Mouse (Mus musculus): Measurements from ENCODE around the gene Itga1. TPM values are rescaled to one million over a fixed set of nuclear protein-coding genes. Genes with fewer than 3 reads are reported as not detected.

Itga1 gene
- polyA plus RNA-seq, 1 experiment from 2014 or later, result 59.2 TPM

DNA sequence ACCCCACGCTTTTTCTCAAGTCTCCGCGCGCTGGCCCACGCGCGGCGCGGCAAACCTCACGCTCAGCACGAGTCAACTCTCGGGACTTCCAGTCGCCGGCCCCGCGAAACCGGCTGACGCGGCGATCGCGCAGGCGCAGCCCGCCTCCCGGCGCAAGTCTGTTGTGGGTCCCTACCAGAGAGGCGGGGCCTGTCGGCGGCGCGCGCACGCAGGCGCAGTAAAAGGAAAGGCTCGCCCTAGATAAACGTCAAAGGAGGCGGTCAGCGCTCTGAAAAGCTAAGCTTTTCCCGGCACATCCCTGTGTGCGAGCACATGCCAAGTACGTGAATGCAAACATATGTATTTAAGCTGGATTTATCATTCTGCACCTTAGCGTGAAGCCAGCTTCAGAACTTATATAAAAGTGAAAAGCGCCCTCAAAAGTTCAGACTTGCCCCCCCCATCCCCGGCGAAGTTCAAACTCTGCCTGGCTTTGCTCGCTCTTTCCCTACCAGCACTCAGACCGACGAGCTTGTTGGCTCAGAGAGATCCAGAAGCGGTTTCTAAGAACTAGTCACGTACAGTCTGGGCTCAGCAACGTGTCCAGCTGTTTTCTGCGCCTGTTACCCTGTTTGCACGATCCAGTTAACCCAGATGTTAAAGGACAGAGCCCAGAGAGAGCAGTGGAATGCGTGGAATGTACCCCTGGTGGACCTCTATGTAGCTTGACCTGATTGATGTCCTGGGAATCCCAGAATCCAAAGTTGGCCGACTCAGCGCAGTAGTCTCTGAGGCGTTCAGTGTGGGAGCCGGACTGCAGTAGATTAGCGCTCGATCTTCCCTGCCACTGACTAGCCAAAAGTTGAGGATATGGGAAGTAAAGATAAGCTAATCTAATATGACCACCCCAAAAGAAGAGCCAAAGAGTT, 11.4 kb downstream of the Itga1 start, which contains the start of gene Pelo:
Pelo (minus strand) TSS at position 118 of the 908 bp plus-strand sequence.
- no peak for DNase-seq (ENCODE audit: low read depth, low spot score)
- ChIA-PET CTCF (interaction anchor here (1.3 to 2.2 kb wide), 2 partner anchors 10 to 11 kb away, joined by 4 to 10 read pairs; no protein-coding TSS in a partner anchor), POLR2A (interaction anchor here (0.7 to 3.4 kb wide), 5 partner anchors 8 to 89 kb away, joined by 3 to 19 read pairs (median 3); partner anchors contain the start of genes Gm49395 and Itga1)
- ATAC-seq, result peak; percentile 88
- in situ Hi-C loops (cut with MboI; ENCODE audit: low pct_unique_long_range_greater_than_20kb), result loop anchor here (5.0 to 10.0 kb wide), 2 partner anchors 56 to 88 kb away; no protein-coding TSS in a partner anchor
- no peak for TF ChIP-seq CTCF (IDR thresholded peaks at IDR 0.05)
- no peaks in the 10 kb centered on the region for H3K27me3 ChIP-seq

DNA sequence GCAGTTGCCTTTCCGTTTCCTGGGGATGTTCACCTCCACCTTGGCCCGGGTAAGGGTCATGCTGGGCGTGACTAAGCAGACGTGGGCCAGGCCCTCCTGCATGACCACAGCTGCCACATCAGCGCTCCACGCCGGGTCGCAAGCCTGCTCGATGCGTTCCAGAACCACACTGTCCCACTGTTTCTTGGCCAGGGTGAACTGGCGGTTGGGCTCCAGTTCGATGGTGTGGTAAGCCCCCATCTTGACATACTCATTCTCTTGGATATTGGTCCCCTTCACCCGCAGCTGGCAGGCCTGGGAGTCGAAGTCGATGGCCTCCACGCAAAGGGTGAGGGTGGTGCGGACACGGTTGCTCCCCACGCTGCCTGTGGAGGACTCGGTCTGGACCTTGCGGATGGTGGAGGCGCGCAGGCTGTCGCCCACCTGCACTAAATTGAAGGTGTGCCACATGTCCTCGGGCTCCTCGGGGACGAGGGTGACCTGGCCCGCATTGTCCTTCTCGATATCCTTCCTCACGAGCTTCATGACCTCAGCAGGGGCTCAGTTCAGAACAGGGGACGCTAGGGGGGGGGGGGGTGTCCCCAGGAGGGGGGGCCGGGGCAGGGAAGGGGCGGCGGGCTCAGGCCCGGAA, 12.3 kb downstream of the Itga1 start:
- ChIA-PET CTCF (interaction anchor here (1.3 to 2.2 kb wide), 2 partner anchors 10 to 11 kb away, joined by 4 to 10 read pairs; no protein-coding TSS in a partner anchor), POLR2A (interaction anchor here (0.7 to 3.4 kb wide), 7 partner anchors 8 to 88 kb away, joined by 3 to 19 read pairs (median 4); partner anchors contain the start of genes Gm49395 and Itga1)
- in situ Hi-C loops (cut with MboI; ENCODE audit: low pct_unique_long_range_greater_than_20kb), result loop anchor here (5.0 to 10.0 kb wide), 2 partner anchors 55 to 87 kb away; no protein-coding TSS in a partner anchor
- H3K27me3 ChIP-seq, result no peaks in the 10 kb centered on the region
- ATAC-seq, result peak; percentile 21
- no peak for DNase-seq (ENCODE audit: low read depth, low spot score)
- no peak for TF ChIP-seq CTCF (IDR thresholded peaks at IDR 0.05)

DNA sequence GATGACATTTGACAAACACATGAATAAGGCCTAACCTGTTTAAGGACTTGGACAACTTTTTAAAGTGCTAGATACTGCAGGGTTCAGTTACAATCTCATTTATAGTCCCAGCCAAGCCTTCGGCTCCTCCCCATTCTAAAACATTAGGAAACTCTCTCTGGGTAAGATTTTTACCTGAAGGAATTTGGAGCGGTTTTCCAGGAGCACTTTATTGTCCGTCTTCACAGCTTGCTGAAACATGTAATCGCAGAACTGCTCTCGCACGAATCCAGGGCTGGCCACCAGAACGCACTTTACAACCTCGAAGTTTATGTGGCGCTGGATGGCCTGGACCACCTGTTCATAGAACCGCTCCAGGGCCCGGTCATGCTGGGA, 12.8 kb downstream of the Itga1 start:
- no peak for TF ChIP-seq CTCF (IDR thresholded peaks at IDR 0.05)
- H3K27me3 ChIP-seq, result no peaks in the 10 kb centered on the region
- CTCF ChIA-PET, result no interaction called here
- ATAC-seq (no peak), DNase-seq (ENCODE audit: low read depth, low spot score) (no peak)
- POLR2A ChIA-PET, result interaction anchor here (1.2 to 3.4 kb wide), 3 partner anchors 9 to 52 kb away, joined by 4 to 19 read pairs (median 5); partner anchors contain the start of genes Gm49395 and Itga1
- in situ Hi-C loops (cut with MboI; ENCODE audit: low pct_unique_long_range_greater_than_20kb), result no loop called here

DNA sequence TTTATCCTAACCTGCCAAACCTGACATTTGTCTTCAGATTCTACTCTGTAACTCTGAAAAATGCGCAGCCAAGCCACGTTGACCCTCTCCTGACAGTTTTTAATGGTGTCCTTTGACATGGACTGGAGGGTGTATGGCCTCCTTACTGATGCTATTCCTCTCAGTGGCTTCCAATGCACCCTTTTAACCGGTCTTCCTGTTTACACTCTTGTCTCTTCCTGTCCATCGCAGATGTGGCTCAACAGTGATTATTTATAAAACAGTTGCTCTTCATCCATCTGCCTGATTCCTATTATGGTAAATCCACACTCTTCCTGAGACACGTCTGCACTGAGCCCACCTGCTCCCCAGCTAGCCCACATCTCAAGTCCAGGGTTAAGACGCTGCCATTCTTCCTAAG, 15.8 kb downstream of the Itga1 start:
- no peak for DNase-seq (ENCODE audit: low read depth, low spot score)
- POLR2A ChIA-PET, result no interaction called here
- H3K27me3 ChIP-seq, result no peaks in the 10 kb centered on the region
- no peak for ATAC-seq
- CTCF ChIA-PET, result no interaction called here
- TF ChIP-seq CTCF (IDR thresholded peaks at IDR 0.05), result no peak
- in situ Hi-C loops (cut with MboI; ENCODE audit: low pct_unique_long_range_greater_than_20kb), result no loop called here

DNA sequence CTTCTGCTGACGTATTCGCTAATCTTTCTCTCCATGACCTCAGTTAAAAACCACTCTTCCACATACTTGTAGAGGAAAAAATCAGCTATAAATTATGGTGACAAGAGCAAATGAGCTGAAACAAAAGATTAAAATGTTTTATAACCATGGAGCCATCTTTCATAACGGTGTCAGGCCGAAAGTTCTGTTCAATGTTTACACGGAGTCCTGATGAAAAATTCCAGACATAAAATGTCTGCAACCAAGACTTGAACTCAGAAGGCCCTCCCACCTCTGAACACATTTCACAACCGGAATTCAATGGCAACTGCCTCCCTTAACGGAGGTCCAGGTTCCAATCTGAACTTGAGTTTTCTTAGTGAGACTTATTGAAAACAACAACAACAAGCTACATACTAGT, 19.4 kb downstream of the Itga1 start:
- no peak for TF ChIP-seq CTCF (IDR thresholded peaks at IDR 0.05)
- no peaks in the 10 kb centered on the region for H3K27me3 ChIP-seq
- DNase-seq (ENCODE audit: low read depth, low spot score), result no peak
- in situ Hi-C loops (cut with MboI; ENCODE audit: low pct_unique_long_range_greater_than_20kb), result no loop called here
- CTCF ChIA-PET, result interaction anchor here (1.0 to 2.1 kb wide), 3 partner anchors 10 to 18 kb away, joined by 3 to 7 read pairs (median 3); no protein-coding TSS in a partner anchor
- POLR2A ChIA-PET, result interaction anchor here (0.7 to 1.9 kb wide), 2 partner anchors 8 to 10 kb away, joined by 3 to 6 read pairs; partner anchors contain the start of gene Pelo
- no peak for ATAC-seq

DNA sequence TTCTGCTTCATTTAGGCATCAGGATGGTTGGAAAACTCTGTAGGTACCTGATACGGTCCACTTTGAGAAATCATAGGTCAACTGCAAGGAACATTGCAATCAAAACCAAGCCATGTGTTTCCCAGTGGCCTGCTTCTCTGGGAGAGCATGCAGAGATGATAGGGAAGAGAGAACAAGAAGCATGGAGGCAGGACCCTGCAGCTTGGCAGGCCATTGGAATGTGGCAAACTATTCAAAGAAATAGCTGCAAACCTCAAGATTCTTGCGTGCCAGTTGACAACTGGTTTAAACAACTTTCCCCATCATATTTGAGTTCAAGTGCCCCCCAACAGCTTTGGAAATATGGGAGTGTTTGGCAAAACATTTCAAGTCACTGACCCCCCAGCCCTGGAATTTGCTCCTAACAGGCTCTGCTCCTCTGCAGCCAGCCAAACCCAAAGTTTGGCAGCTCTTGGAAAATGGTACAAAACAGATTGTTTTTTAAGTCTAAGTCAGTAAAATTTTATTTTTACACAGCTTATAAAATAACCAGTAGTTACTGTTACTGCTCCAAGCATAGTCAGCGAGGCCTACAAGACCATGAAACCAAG, 21.7 kb downstream of the Itga1 start:
- DNase-seq (ENCODE audit: low read depth, low spot score) (no peak), ATAC-seq (peak; percentile 84)
- no peaks in the 10 kb centered on the region for H3K27me3 ChIP-seq
- ChIA-PET CTCF (interaction anchor here (1.0 to 2.8 kb wide), 7 partner anchors 10 to 49 kb away, joined by 3 to 10 read pairs (median 3); partner anchors contain the start of gene Pelo), POLR2A (interaction anchor here (0.6 to 1.3 kb wide), 3 partner anchors 9 to 177 kb away, joined by 3 to 5 read pairs (median 4); no protein-coding TSS in a partner anchor)
- in situ Hi-C loops (cut with MboI; ENCODE audit: low pct_unique_long_range_greater_than_20kb), result no loop called here
- TF ChIP-seq CTCF (IDR thresholded peaks at IDR 0.05), result no peak

DNA sequence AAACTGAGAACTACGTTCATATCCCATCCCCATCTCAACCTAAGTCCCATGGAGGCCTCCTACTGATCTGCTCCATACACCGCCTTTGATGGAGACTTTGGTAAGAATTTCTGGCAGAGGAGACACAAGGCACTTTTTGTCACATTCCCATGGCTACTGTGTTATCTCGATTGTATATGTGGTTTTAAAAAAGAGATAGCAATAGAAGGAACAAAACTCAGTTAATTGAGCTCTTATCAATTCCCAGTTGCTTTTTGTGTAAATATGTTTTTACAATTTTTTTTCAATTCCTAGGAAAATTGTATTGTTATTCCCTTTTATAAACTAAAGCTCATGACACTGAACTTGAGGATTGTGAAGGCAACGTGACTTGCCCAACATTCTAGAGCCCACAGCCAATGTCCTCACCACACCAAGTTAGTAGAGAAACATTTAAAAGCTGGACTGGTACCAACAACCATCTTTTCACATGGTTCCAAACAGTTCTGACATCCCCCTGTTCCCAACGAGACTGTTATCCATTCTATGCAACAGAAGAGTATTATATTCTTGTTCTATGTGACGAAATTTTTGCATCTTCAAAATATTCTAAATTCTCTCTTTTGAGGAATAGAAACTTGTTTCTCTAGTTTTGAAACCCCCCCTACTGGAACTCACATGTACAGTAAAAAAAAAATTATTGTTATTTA, 22.6 kb downstream of the Itga1 start:
- CTCF ChIA-PET, result interaction anchor here (1.0 to 2.8 kb wide), 4 partner anchors 11 to 43 kb away, joined by 3 to 10 read pairs (median 4); partner anchors contain the start of gene Pelo
- POLR2A ChIA-PET, result interaction anchor here (0.7 to 1.1 kb wide), 2 partner anchors 10 to 62 kb away, joined by 3 to 4 read pairs; no protein-coding TSS in a partner anchor
- no peaks in the 10 kb centered on the region for H3K27me3 ChIP-seq
- ATAC-seq, result no peak
- no peak for DNase-seq (ENCODE audit: low read depth, low spot score)
- TF ChIP-seq CTCF (IDR thresholded peaks at IDR 0.05), result no peak
- in situ Hi-C loops (cut with MboI; ENCODE audit: low pct_unique_long_range_greater_than_20kb), result no loop called here

DNA sequence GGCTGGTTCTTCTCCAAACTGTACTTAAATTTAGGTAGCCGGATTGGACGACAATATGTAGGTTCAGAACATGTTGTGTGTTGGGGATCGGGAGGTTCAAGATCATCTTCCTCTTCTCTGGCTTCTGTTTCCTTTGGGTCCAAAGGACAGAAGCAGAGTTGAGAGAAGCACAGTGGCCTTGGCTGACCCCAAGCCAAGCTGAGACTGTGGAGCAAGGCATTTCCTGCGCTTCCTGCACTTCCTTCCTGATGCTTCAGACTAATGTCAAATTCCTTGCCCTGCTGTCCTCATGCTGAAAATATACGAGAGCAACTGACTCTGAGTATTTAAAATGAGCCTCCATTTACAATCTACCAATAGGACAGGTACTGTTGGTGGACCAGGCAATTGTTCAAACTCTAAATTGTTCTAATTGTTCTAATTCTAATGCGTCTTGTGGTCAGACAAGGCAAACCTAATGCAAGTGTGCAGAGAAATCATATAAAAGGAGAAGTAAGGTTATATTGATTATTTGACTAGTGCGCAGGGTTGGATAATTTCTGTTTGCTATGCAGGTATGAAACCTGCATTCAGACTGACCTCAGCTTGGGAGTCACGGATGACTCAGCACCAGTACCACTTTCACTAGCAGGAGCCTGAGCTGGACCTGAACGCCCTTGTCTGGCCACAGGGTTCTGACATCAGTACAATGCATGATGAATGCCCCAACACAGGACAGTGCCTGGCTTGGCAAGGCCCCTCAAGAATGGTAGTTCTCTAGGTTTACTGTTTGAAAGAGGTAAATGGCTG, 24.2 kb downstream of the Itga1 start:
- in situ Hi-C loops (cut with MboI; ENCODE audit: low pct_unique_long_range_greater_than_20kb), result no loop called here
- DNase-seq (ENCODE audit: low read depth, low spot score) (no peak), ATAC-seq (no peak)
- H3K27me3 ChIP-seq, result no peaks in the 10 kb centered on the region
- TF ChIP-seq CTCF (IDR thresholded peaks at IDR 0.05), result no peak
- ChIA-PET POLR2A (no interaction called here), CTCF (interaction anchor here (2.8 kb wide), 1 partner anchor 13 kb away, joined by 10 read pairs; the partner anchor contains the start of gene Pelo)

DNA sequence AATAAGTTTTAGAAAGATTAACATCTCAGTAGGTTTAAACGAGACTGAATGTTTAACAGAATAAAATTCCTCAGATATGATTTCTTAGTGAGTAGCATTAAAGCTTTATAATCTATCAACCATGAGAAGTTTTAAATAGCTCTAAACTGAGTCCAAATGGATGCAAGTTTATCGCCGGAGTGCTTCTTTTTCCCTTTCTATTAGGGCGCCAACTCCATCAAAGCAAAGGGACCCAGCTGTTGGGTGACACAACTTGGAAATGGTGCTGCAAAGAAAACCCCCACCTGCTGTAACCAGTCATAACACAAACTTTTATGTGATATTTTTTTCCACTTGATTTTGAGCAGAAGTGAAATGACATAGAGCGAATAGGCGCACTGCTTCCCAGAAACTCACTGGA, 29.4 kb downstream of the Itga1 start:
- POLR2A ChIA-PET, result interaction anchor here (1.2 kb wide), 1 partner anchor 10 kb away, joined by 6 read pairs; no protein-coding TSS in a partner anchor
- ATAC-seq, result no peak
- TF ChIP-seq CTCF (IDR thresholded peaks at IDR 0.05), result no peak

More for the DNA sequence above, 29.4 kb downstream of the Itga1 start:
- DNase-seq (ENCODE audit: low read depth, low spot score), result no peak
- H3K27me3 ChIP-seq, result no peaks in the 10 kb centered on the region
- in situ Hi-C loops (cut with MboI; ENCODE audit: low pct_unique_long_range_greater_than_20kb), result no loop called here
- CTCF ChIA-PET, result interaction anchor here (1.0 to 1.6 kb wide), 3 partner anchors 9 to 141 kb away, joined by 3 to 4 read pairs (median 4); no protein-coding TSS in a partner anchor

Measured in Patski (cell line).